Mouse (Mus musculus): Measurements from ENCODE around the gene Casq1. TPM values are rescaled to one million over a fixed set of nuclear protein-coding genes. Genes with fewer than 3 reads are reported as not detected.

The Casq1 gene
- polyA plus RNA-seq, 2 experiments: 14.9 to 17.8 TPM

GRCm38 (mm10) chr1:172186401-172187289, 33.0 kb downstream of the Casq1 start:
- Histone ChIP-seq H3K4me1 (ENCODE audit: control insufficient read depth, insufficient read depth, low read length) (no peaks in the 10 kb centered on the region), H3K9ac (ENCODE audit: low read depth, low read length, severe bottlenecking) (no peak overlapping the region), H3K9me3 (ENCODE audit: control insufficient read depth, low read length) (no peaks in the 10 kb centered on the region), H3K4me2 (replicated peaks; ENCODE audit: low read depth, low read length, severe bottlenecking) (no peak overlapping the region), H3K27ac (replicated peaks; ENCODE audit: low read depth, low read length) (no peak overlapping the region), H3K4me3 (replicated peaks; ENCODE audit: low read length) (no peak overlapping the region), H3K36me3 (ENCODE audit: control insufficient read depth, insufficient read depth, low read length) (peaks cover 80% of the 10 kb centered on the region), H3K27me3 (ENCODE audit: control insufficient read depth, insufficient read depth, low read length) (no peaks in the 10 kb centered on the region)
- TF ChIP-seq POLR2A (IDR thresholded peaks at IDR 0.05; ENCODE audit: borderline replicate concordance, extremely low read depth, insufficient read depth, insufficient read length): no peak
- no peak for ATAC-seq (ENCODE audit: low FRiP score, low read depth)
- WGBS: 90% methylated on average over 10 of the region's 10 CpGs
- DNase-seq (ENCODE audit: low spot score): no peak

GRCm38 (mm10) chr1:172183915-172184314, 35.8 kb downstream of the Casq1 start:
- no peak for TF ChIP-seq POLR2A (IDR thresholded peaks at IDR 0.05; ENCODE audit: borderline replicate concordance, extremely low read depth, insufficient read depth, insufficient read length)
- no peak overlapping the region for H3K4me2 ChIP-seq (replicated peaks; ENCODE audit: low read depth, low read length, severe bottlenecking)
- no peaks in the 10 kb centered on the region for H3K4me1 ChIP-seq (ENCODE audit: control insufficient read depth, insufficient read depth, low read length)
- peaks cover 85% of the 10 kb centered on the region for H3K36me3 ChIP-seq (ENCODE audit: control insufficient read depth, insufficient read depth, low read length)
- no peak for ATAC-seq (ENCODE audit: low FRiP score, low read depth)
- H3K9ac ChIP-seq (ENCODE audit: low read depth, low read length, severe bottlenecking): no peak overlapping the region
- DNase-seq (ENCODE audit: low spot score): no peak
- no peak overlapping the region for H3K4me3 ChIP-seq (replicated peaks; ENCODE audit: low read length)
- no peak overlapping the region for H3K27ac ChIP-seq (replicated peaks; ENCODE audit: low read depth, low read length)
- no peaks in the 10 kb centered on the region for H3K27me3 ChIP-seq (ENCODE audit: control insufficient read depth, insufficient read depth, low read length)
- no peaks in the 10 kb centered on the region for H3K9me3 ChIP-seq (ENCODE audit: control insufficient read depth, low read length)

- no peak for ATAC-seq (ENCODE audit: low FRiP score, low read depth)
- H3K27ac ChIP-seq (replicated peaks; ENCODE audit: low read depth, low read length): no peak overlapping the region
- H3K9ac ChIP-seq (ENCODE audit: low read depth, low read length, severe bottlenecking): no peak overlapping the region
- H3K4me1 ChIP-seq (ENCODE audit: control insufficient read depth, insufficient read depth, low read length): no peaks in the 10 kb centered on the region
- no peaks in the 10 kb centered on the region for H3K9me3 ChIP-seq (ENCODE audit: control insufficient read depth, low read length)
- TF ChIP-seq POLR2A (IDR thresholded peaks at IDR 0.05; ENCODE audit: borderline replicate concordance, extremely low read depth, insufficient read depth, insufficient read length): no peak
- WGBS: 98% methylated on average over 6 of the region's 6 CpGs
- H3K4me3 ChIP-seq (replicated peaks; ENCODE audit: low read length): no peak overlapping the region
- peaks cover 83% of the 10 kb centered on the region for H3K36me3 ChIP-seq (ENCODE audit: control insufficient read depth, insufficient read depth, low read length)
- H3K27me3 ChIP-seq (ENCODE audit: control insufficient read depth, insufficient read depth, low read length): no peaks in the 10 kb centered on the region
- no peak for DNase-seq (ENCODE audit: low spot score)
- no peak overlapping the region for H3K4me2 ChIP-seq (replicated peaks; ENCODE audit: low read depth, low read length, severe bottlenecking)
Observed at GRCm38 (mm10) chr1:172183056-172183455, 36.6 kb downstream of the Casq1 start.

GRCm38 (mm10) chr1:172181777-172182176, 37.9 kb downstream of the Casq1 start:
- peaks cover 80% of the 10 kb centered on the region for H3K36me3 ChIP-seq (ENCODE audit: control insufficient read depth, insufficient read depth, low read length)

GRCm38 (mm10) chr1:172180881-172181280, 38.8 kb downstream of the Casq1 start:
- TF ChIP-seq POLR2A (IDR thresholded peaks at IDR 0.05; ENCODE audit: borderline replicate concordance, extremely low read depth, insufficient read depth, insufficient read length): no peak
- no peak overlapping the region for H3K4me3 ChIP-seq (replicated peaks; ENCODE audit: low read length)
- DNase-seq (ENCODE audit: low spot score) (peak; percentile 23), ATAC-seq (ENCODE audit: low FRiP score, low read depth) (no peak)
- H3K4me2 ChIP-seq (replicated peaks; ENCODE audit: low read depth, low read length, severe bottlenecking): no peak overlapping the region
- H3K4me1 ChIP-seq (ENCODE audit: control insufficient read depth, insufficient read depth, low read length): no peaks in the 10 kb centered on the region
- no peaks in the 10 kb centered on the region for H3K27me3 ChIP-seq (ENCODE audit: control insufficient read depth, insufficient read depth, low read length)
- H3K9me3 ChIP-seq (ENCODE audit: control insufficient read depth, low read length): no peaks in the 10 kb centered on the region
- no peak overlapping the region for H3K27ac ChIP-seq (replicated peaks; ENCODE audit: low read depth, low read length)
- 65% methylated on average over 4 of the region's 4 CpGs for WGBS
- H3K9ac ChIP-seq (ENCODE audit: low read depth, low read length, severe bottlenecking): no peak overlapping the region
- peaks cover 79% of the 10 kb centered on the region for H3K36me3 ChIP-seq (ENCODE audit: control insufficient read depth, insufficient read depth, low read length)

More at GRCm38 (mm10) chr1:172181777-172182176, 37.9 kb downstream of the Casq1 start:
- no peak for DNase-seq (ENCODE audit: low spot score)
- H3K9ac ChIP-seq (ENCODE audit: low read depth, low read length, severe bottlenecking): no peak overlapping the region
- H3K4me2 ChIP-seq (replicated peaks; ENCODE audit: low read depth, low read length, severe bottlenecking): no peak overlapping the region
- H3K4me1 ChIP-seq (ENCODE audit: control insufficient read depth, insufficient read depth, low read length): no peaks in the 10 kb centered on the region
- no peaks in the 10 kb centered on the region for H3K27me3 ChIP-seq (ENCODE audit: control insufficient read depth, insufficient read depth, low read length)
- H3K9me3 ChIP-seq (ENCODE audit: control insufficient read depth, low read length): no peaks in the 10 kb centered on the region
- no peak for ATAC-seq (ENCODE audit: low FRiP score, low read depth)
- no peak for TF ChIP-seq POLR2A (IDR thresholded peaks at IDR 0.05; ENCODE audit: borderline replicate concordance, extremely low read depth, insufficient read depth, insufficient read length)
- no peak overlapping the region for H3K27ac ChIP-seq (replicated peaks; ENCODE audit: low read depth, low read length)
- no peak overlapping the region for H3K4me3 ChIP-seq (replicated peaks; ENCODE audit: low read length)
- 92% methylated on average over 3 of the region's 3 CpGs for WGBS

Data from limb, embryonic 14.5 days (tissue).